Mouse (Mus musculus): ENCODE data around the gene Pcmt1. TPM values are rescaled to one million over a fixed set of nuclear protein-coding genes. Genes with fewer than 3 reads are reported as not detected.

Pcmt1 gene
- polyA plus RNA-seq, 1 experiment from 2014 or later: 126 TPM

DNA sequence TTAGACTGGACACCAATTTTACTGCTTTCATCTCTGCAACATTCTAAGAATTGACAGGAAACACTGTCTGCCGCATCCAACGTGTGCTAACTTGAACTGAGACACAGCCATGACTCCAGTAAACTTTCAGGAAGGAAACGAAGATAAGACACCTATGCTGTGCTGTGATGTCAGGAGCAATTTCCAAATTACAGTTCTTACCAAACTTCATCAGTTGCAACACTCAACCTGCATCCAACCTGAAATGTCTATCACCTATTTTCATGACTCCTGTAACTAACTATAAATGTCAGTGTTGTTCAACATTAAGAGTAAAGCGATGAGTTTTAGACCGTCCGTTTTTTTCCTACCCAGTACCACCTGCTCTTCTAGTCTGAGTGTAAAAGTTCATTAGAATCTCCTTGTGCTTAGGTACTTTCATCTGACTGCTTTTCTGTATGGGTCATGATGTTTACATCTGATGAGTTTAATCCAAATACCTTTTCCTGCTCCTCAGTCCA is 16.9 kb downstream of the Pcmt1 start:
- ATAC-seq (ENCODE audit: low read depth) (no peak), DNase-seq (ENCODE audit: low spot score) (peak; percentile 14)
- Histone ChIP-seq H3K27me3 (replicated peaks; ENCODE audit: control insufficient read depth, insufficient read depth, low read length) (no peaks in the 10 kb centered on the region), H3K27ac (replicated peaks; ENCODE audit: low read depth, low read length) (0 out of 2 replicates have a peak overlapping the region, but pooled peaks have one; percentile 89), H3K4me1 (ENCODE audit: control insufficient read depth, insufficient read depth, low read length) (peaks cover 14% of the 10 kb centered on the region), H3K4me2 (ENCODE audit: low read depth, low read length) (peak overlapping the region; percentile 92), H3K4me3 (ENCODE audit: low read depth, low read length) (peak overlapping the region; percentile 95), H3K9me3 (ENCODE audit: control insufficient read depth, low read length) (no peaks in the 10 kb centered on the region), H3K9ac (ENCODE audit: low read depth, low read length) (peak overlapping the region; percentile 87), H3K36me3 (ENCODE audit: control insufficient read depth, insufficient read depth, low read length) (no peaks in the 10 kb centered on the region)
- WGBS: 60% methylated on average over 6 of the region's 6 CpGs

DNA sequence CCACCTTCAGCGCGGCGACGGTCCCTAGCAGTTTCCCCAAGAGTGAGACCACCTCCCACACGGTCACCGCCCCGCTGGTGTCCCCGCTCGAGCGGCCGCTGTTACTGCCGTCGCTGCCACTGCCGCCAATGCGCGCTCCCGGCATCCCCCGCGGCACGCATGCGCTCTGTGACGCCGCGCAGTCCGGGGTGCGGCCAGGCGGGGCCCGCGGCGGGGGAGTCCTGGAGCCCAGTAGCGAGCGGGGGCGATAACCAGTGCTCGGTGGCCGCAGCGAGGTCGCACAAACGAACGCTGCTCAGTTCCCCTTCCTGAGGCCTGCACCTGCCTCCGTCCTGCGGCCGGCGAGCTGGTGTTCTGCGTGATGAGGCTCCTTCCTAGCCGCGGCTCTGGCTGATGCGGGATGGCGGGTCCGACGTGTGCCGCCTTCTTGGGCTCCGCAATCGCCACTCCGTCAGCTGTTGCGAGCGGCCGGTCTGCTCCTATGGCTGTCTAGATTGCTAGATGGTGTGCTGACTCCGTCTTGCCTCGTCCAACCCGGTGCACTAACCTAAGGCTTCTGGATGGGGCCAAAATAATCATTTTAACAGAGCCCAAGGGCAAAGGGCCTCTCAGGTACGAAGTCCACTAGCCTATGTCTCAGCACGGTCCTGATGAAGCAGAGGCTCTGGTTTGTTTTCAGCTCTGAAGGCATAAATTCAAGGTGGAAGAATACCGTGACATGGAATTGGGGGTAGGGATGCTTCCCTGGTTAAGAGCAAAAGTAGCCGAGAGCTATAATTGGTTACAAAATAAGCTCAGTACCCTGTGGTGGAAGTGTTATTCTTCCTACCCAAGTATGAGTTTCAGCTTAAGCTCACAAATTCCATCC is 17.5 kb downstream of the Pcmt1 start:
- H3K4me2 ChIP-seq (ENCODE audit: low read depth, low read length): peak overlapping the region; percentile 92
- no peaks in the 10 kb centered on the region for H3K36me3 ChIP-seq (ENCODE audit: control insufficient read depth, insufficient read depth, low read length)
- H3K4me1 ChIP-seq (ENCODE audit: control insufficient read depth, insufficient read depth, low read length): peaks cover 13% of the 10 kb centered on the region
- ATAC-seq (ENCODE audit: low read depth) (peak; percentile 93), DNase-seq (ENCODE audit: low spot score) (peak; percentile 93)
- H3K27ac ChIP-seq (replicated peaks; ENCODE audit: low read depth, low read length): peak overlapping the region; percentile 89
- H3K9ac ChIP-seq (ENCODE audit: low read depth, low read length): peak overlapping the region; percentile 87
- H3K27me3 ChIP-seq (replicated peaks; ENCODE audit: control insufficient read depth, insufficient read depth, low read length): no peaks in the 10 kb centered on the region
- H3K9me3 ChIP-seq (ENCODE audit: control insufficient read depth, low read length): no peaks in the 10 kb centered on the region
- peak overlapping the region; percentile 95 for H3K4me3 ChIP-seq (ENCODE audit: low read depth, low read length)
- WGBS: 1% methylated on average over 35 of the region's 64 CpGs

DNA sequence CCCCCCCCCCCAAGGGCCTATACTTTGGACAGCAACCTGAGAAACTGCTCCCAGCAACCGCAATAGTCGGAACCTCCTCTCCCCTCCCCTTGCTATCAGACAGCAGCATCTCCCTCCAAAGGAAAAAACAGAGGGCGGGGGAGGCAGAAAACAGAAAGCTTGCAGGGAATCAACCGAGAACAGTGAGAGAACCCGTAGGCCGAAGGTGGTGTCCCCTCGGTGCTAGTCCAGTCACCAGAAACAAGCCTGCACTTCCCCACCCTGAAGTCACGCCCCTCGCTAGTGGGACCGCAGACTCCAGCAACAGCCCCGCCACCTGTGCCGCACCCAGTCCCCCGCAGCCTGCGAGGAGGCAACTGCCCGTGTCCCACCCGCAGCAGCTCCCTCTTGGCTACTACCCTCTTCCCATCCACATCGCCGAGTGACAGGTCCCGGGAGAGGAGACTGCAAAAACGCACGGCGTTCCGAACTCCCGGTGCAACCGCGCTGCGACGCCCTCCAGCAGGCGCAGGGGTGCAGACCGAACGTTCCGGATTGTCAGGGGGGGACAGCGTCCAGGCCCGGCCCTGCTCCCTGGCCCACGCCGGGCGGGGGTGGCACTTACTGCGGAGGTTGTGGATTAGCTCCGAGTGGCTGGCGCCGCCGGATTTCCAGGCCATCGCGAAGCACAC is 18.3 kb downstream of the Pcmt1 start:
- no peaks in the 10 kb centered on the region for H3K27me3 ChIP-seq (replicated peaks; ENCODE audit: control insufficient read depth, insufficient read depth, low read length)
- H3K4me2 ChIP-seq (ENCODE audit: low read depth, low read length): peak overlapping the region; percentile 92
- WGBS: 0% methylated on average over 23 of the region's 44 CpGs
- peak overlapping the region; percentile 95 for H3K4me3 ChIP-seq (ENCODE audit: low read depth, low read length)
- peak overlapping the region; percentile 89 for H3K27ac ChIP-seq (replicated peaks; ENCODE audit: low read depth, low read length)
- no peak for DNase-seq (ENCODE audit: low spot score)
- ATAC-seq (ENCODE audit: low read depth): peak; percentile 82
- H3K9me3 ChIP-seq (ENCODE audit: control insufficient read depth, low read length): no peaks in the 10 kb centered on the region
- H3K4me1 ChIP-seq (ENCODE audit: control insufficient read depth, insufficient read depth, low read length): peaks cover 8% of the 10 kb centered on the region
- no peaks in the 10 kb centered on the region for H3K36me3 ChIP-seq (ENCODE audit: control insufficient read depth, insufficient read depth, low read length)
- peak overlapping the region; percentile 87 for H3K9ac ChIP-seq (ENCODE audit: low read depth, low read length)

DNA sequence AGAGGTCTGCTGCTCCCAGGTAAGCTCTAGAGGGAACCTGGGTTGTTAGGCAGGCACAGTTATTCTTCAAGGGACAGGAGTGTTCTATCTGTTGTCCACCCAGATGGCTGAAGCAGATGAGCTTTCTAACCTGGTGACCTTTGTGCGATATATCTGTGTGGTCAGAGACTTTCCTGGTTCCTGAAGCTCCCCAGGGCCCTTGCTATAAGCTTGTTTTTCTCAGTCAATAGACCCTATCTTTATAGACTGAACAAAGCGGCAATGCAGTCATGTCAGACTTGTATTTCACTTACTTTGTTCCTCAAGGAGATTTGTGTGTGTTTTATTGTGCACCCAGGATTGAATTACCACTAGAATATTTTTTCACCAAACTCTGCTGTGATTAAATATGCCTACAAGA is 29.9 kb downstream of the Pcmt1 start:
- Histone ChIP-seq H3K9ac (ENCODE audit: low read depth, low read length) (no peak overlapping the region), H3K4me3 (ENCODE audit: low read depth, low read length) (no peak overlapping the region), H3K4me1 (ENCODE audit: control insufficient read depth, insufficient read depth, low read length) (no peaks in the 10 kb centered on the region), H3K9me3 (ENCODE audit: control insufficient read depth, low read length) (no peaks in the 10 kb centered on the region), H3K36me3 (ENCODE audit: control insufficient read depth, insufficient read depth, low read length) (peaks cover 26% of the 10 kb centered on the region), H3K27me3 (replicated peaks; ENCODE audit: control insufficient read depth, insufficient read depth, low read length) (no peaks in the 10 kb centered on the region), H3K27ac (replicated peaks; ENCODE audit: low read depth, low read length) (no peak overlapping the region), H3K4me2 (ENCODE audit: low read depth, low read length) (no peak overlapping the region)
- ATAC-seq (ENCODE audit: low read depth) (no peak), DNase-seq (ENCODE audit: low spot score) (no peak)
- 88% methylated on average over 2 of the region's 2 CpGs for WGBS

DNA sequence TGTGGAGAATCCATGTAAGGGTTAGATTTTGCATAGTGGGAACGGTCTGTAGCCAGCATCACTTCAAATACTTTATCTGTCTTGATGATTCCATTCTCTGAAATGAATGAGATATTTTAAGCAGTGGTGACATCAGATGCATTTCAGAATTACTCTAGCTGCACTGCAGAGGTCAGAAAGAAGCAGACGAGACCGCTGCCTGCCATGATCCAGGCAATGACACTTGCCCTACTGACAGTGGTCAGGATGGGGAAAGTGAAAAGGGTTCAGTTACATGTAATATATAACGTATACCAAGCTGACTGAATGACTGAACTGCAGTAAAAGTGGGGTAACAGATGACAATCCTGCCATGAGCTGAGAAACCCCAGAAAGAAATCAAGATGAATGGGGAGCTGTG is 31.9 kb downstream of the Pcmt1 start:
- WGBS: 86% methylated on average over 4 of the region's 4 CpGs
- no peak overlapping the region for H3K27ac ChIP-seq (replicated peaks; ENCODE audit: low read depth, low read length)
- no peak overlapping the region for H3K4me2 ChIP-seq (ENCODE audit: low read depth, low read length)
- no peak overlapping the region for H3K9ac ChIP-seq (ENCODE audit: low read depth, low read length)
- peaks cover 35% of the 10 kb centered on the region for H3K36me3 ChIP-seq (ENCODE audit: control insufficient read depth, insufficient read depth, low read length)
- DNase-seq (ENCODE audit: low spot score) (no peak), ATAC-seq (ENCODE audit: low read depth) (no peak)
- H3K4me3 ChIP-seq (ENCODE audit: low read depth, low read length): no peak overlapping the region
- H3K9me3 ChIP-seq (ENCODE audit: control insufficient read depth, low read length): no peaks in the 10 kb centered on the region
- H3K27me3 ChIP-seq (replicated peaks; ENCODE audit: control insufficient read depth, insufficient read depth, low read length): no peaks in the 10 kb centered on the region
- no peaks in the 10 kb centered on the region for H3K4me1 ChIP-seq (ENCODE audit: control insufficient read depth, insufficient read depth, low read length)

DNA sequence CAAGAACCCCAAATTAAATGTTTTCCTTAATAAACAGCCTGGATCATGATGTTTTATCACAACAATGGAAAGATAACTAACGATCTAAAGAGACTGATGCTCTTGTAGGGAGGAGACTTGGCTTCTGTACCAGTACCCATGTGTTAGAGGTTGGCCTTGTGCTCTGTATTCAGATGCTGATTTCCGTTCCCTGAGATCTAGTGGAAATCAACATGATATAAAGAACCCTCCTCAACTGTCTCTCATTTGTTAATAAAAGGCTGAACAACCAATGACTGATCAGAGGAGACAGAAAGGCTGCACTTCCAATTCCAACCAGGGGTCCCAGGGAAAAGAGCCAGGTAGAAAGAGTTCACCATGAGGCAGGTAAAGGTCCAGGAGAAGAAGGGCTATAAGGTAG is 35.0 kb downstream of the Pcmt1 start:
- Histone ChIP-seq H3K36me3 (ENCODE audit: control insufficient read depth, insufficient read depth, low read length) (peaks cover 57% of the 10 kb centered on the region), H3K9me3 (ENCODE audit: control insufficient read depth, low read length) (no peaks in the 10 kb centered on the region), H3K9ac (ENCODE audit: low read depth, low read length) (no peak overlapping the region), H3K27ac (replicated peaks; ENCODE audit: low read depth, low read length) (no peak overlapping the region), H3K4me3 (ENCODE audit: low read depth, low read length) (no peak overlapping the region), H3K4me1 (ENCODE audit: control insufficient read depth, insufficient read depth, low read length) (no peaks in the 10 kb centered on the region), H3K4me2 (ENCODE audit: low read depth, low read length) (no peak overlapping the region), H3K27me3 (replicated peaks; ENCODE audit: control insufficient read depth, insufficient read depth, low read length) (no peaks in the 10 kb centered on the region)
- ATAC-seq (ENCODE audit: low read depth): no peak
- no peak for DNase-seq (ENCODE audit: low spot score)
- WGBS: 91% methylated on average over 2 of the region's 2 CpGs

DNA sequence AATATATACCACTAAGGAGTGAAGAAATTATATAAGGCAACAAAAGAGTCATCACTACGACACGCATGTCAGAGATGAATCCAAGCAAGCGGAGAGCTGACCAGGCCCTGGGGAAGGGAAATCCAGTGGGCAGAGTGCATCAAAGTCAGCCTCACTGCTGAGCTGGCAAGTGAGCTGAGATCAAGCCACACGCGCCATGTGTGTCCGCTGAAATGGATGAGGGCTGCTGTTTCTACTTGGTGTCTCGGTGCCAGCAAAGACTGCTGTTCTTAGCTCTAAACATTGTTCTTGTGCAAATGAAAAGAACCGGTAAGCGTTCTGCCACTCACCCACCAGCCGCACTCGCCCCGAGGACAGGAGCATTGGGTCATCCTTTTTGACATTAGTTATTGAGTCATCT is 40.6 kb downstream of the Pcmt1 start:
- Histone ChIP-seq H3K4me1 (ENCODE audit: control insufficient read depth, insufficient read depth, low read length) (no peaks in the 10 kb centered on the region), H3K27ac (replicated peaks; ENCODE audit: low read depth, low read length) (no peak overlapping the region), H3K9ac (ENCODE audit: low read depth, low read length) (no peak overlapping the region), H3K4me3 (ENCODE audit: low read depth, low read length) (no peak overlapping the region), H3K9me3 (ENCODE audit: control insufficient read depth, low read length) (no peaks in the 10 kb centered on the region), H3K4me2 (ENCODE audit: low read depth, low read length) (no peak overlapping the region), H3K36me3 (ENCODE audit: control insufficient read depth, insufficient read depth, low read length) (peaks cover 70% of the 10 kb centered on the region), H3K27me3 (replicated peaks; ENCODE audit: control insufficient read depth, insufficient read depth, low read length) (no peaks in the 10 kb centered on the region)
- DNase-seq (ENCODE audit: low spot score): no peak
- ATAC-seq (ENCODE audit: low read depth): no peak
- 97% methylated on average over 12 of the region's 12 CpGs for WGBS

DNA sequence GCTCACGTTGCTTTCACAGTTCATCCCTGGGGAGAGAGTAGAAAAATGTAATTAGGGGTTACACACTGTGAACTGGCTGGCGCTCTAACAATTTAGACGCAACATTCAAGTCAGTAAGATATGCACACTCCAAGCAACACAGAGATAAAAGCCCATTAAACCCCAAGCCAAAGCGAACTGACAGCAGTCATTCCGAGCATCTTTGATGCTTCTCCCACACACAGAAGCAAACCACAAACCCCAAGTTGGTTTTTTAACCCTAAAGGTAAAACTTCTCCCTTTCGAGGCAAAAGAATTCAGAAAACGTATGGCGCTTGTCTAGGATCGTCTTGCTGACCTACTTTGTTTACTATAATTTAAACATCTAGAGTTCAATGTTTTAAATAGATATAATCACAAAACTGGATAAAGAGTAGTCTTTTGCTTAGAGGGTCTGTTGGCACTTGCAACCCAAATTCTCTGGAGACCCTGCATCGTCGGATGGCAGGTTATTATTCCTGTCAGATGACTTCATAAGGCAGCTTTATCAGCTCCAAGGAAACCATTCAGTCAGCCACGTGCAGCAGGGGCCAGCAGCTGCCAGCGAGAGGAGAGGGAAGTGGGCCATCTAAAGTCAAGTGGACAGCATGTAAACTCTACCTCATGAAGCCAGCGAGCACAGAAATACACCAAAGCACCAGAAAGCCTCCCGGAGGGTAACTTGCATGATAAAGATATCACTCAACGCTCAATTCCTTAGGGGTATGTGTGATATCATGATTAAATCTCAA is 49.8 kb downstream of the Pcmt1 start:
- Histone ChIP-seq H3K27me3 (replicated peaks; ENCODE audit: control insufficient read depth, insufficient read depth, low read length) (no peaks in the 10 kb centered on the region), H3K4me2 (ENCODE audit: low read depth, low read length) (no peak overlapping the region), H3K4me3 (ENCODE audit: low read depth, low read length) (no peak overlapping the region), H3K4me1 (ENCODE audit: control insufficient read depth, insufficient read depth, low read length) (no peaks in the 10 kb centered on the region), H3K36me3 (ENCODE audit: control insufficient read depth, insufficient read depth, low read length) (peaks cover 25% of the 10 kb centered on the region), H3K9ac (ENCODE audit: low read depth, low read length) (no peak overlapping the region), H3K9me3 (ENCODE audit: control insufficient read depth, low read length) (no peaks in the 10 kb centered on the region), H3K27ac (replicated peaks; ENCODE audit: low read depth, low read length) (no peak overlapping the region)
- no peak for DNase-seq (ENCODE audit: low spot score)
- ATAC-seq (ENCODE audit: low read depth): no peak
- WGBS: 77% methylated on average over 16 of the region's 16 CpGs
